Comparison of ENCODE assay signal across 22 mouse cellular contexts in the genomic region with DNA sequence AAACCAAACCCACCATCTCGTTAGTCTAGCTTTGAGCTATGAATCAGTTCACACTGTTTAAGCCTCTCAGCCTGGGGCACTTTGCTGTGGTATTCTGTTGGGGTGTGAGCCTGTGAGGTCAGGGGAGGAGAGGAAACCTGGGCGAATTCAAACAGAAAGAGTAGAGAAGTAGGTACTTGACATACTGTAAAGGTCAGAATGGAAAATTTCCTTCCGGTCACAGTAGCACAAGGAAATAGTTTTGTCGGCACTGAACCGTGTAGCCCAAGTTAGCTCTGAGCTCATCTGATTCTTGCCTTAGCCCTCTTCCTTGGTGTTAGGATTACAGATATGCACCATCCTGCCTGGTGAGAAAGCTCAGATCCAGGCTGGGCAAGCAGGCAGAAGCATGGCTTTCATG. TPM values are rescaled to one million over a fixed set of nuclear protein-coding genes. Genes with fewer than 3 reads are reported as not detected.
DNase-seq lines count a peak whose midpoint lies in the region; ATAC-seq lines count a peak whose summit lies in the region.
"Had no signal": no experiment of that assay in that cellular context is flagged by ENCODE, and none has a peak within 500 bp of the region (broad histone marks: within the 10 kb centered on the region; RNA-seq: fewer than 3 reads in every experiment).

No protein-coding gene starts in this region.

- H3K27me3 ChIP-seq in embryonic facial prominence, embryonic 11.5 days (ENCODE audit: control insufficient read depth, insufficient read depth, low read length) = no peaks in the 10 kb centered on the region
- H3K27me3 ChIP-seq in embryonic facial prominence, embryonic 10.5 days (replicated peaks; ENCODE audit: low read depth, poor library complexity, severe bottlenecking) = no peaks in the 10 kb centered on the region
- H3K27me3 ChIP-seq in kidney, embryonic 16.5 days (ENCODE audit: insufficient read depth, low read length) = no peaks in the 10 kb centered on the region
- H3K27me3 ChIP-seq in limb, embryonic 10.5 days (ENCODE audit: low read depth, poor library complexity, severe bottlenecking) = no peaks in the 10 kb centered on the region
- H3K27me3 ChIP-seq: hindbrain, embryonic 13.5 days; liver, embryonic 15.5 days; megakaryocyte, embryonic 14.5 days; midbrain, embryonic 15.5 days had no signal

- H3K36me3 ChIP-seq in embryonic facial prominence, embryonic 11.5 days (replicated peaks; ENCODE audit: control insufficient read depth, insufficient read depth, low read depth, low read length) = no peaks in the 10 kb centered on the region
- H3K36me3 ChIP-seq in embryonic facial prominence, embryonic 10.5 days (replicated peaks) = no peaks in the 10 kb centered on the region
- no peaks in the 10 kb centered on the region for H3K36me3 ChIP-seq in kidney, embryonic 16.5 days (ENCODE audit: insufficient read depth, low read length)
- H3K36me3 ChIP-seq in limb, embryonic 10.5 days = no peaks in the 10 kb centered on the region
- H3K36me3 ChIP-seq: forebrain, embryonic 10.5 days; hindbrain, embryonic 13.5 days; liver, embryonic 15.5 days; midbrain, embryonic 15.5 days had no signal

- H3K4me1 ChIP-seq in embryonic facial prominence, embryonic 11.5 days (ENCODE audit: control insufficient read depth, insufficient read depth, low read length) = 0 out of 2 replicates have a peak, but pooled peaks cover 2% of the 10 kb centered on the region
- peaks cover 19% of the 10 kb centered on the region for H3K4me1 ChIP-seq in embryonic facial prominence, embryonic 10.5 days
- H3K4me1 ChIP-seq in kidney, embryonic 16.5 days (ENCODE audit: insufficient read depth, low read length) = no peaks in the 10 kb centered on the region
- H3K4me1 ChIP-seq in limb, embryonic 10.5 days = peaks cover 26% of the 10 kb centered on the region
- H3K4me1 ChIP-seq: forebrain, embryonic 10.5 days; liver, embryonic 15.5 days; megakaryocyte, embryonic 14.5 days; midbrain, embryonic 15.5 days had no signal

- no peaks in the 10 kb centered on the region for H3K9me3 ChIP-seq in embryonic facial prominence, embryonic 11.5 days (replicated peaks; ENCODE audit: control insufficient read depth, low read length)
- H3K9me3 ChIP-seq in embryonic facial prominence, embryonic 10.5 days = no peaks in the 10 kb centered on the region
- H3K9me3 ChIP-seq in kidney, embryonic 16.5 days (ENCODE audit: low read length) = no peaks in the 10 kb centered on the region
- no peaks in the 10 kb centered on the region for H3K9me3 ChIP-seq in limb, embryonic 10.5 days (replicated peaks)
- H3K9me3 ChIP-seq: forebrain, embryonic 10.5 days; hindbrain, embryonic 13.5 days; liver, embryonic 15.5 days; megakaryocyte, embryonic 14.5 days; midbrain, embryonic 15.5 days had no signal

- H3K9ac ChIP-seq in embryonic facial prominence, embryonic 11.5 days (replicated peaks; ENCODE audit: low read length) = no peak overlapping the region
- H3K9ac ChIP-seq in kidney, embryonic 16.5 days (replicated peaks; ENCODE audit: low read length) = no peak overlapping the region
- H3K9ac ChIP-seq: hindbrain, embryonic 13.5 days; liver, embryonic 15.5 days; midbrain, embryonic 15.5 days had no signal

- no peak overlapping the region for H3K4me2 ChIP-seq in embryonic facial prominence, embryonic 11.5 days (ENCODE audit: low read depth, low read length)
- H3K4me2 ChIP-seq in kidney, embryonic 16.5 days (replicated peaks; ENCODE audit: low read depth, low read length) = no peak overlapping the region
- H3K4me2 ChIP-seq: hindbrain, embryonic 13.5 days; liver, embryonic 15.5 days; midbrain, embryonic 15.5 days had no signal

- no peak for ATAC-seq in embryonic facial prominence, embryonic 11.5 days (replicated peaks; ENCODE audit: insufficient number of reproducible peaks, low FRiP score, low TSS enrichment, low read depth)
- no peak for ATAC-seq in kidney, embryonic 16.5 days (ENCODE audit: low FRiP score, low TSS enrichment)
- ATAC-seq: activated CD4-positive, CD25-positive, alpha-beta regulatory T cell, adult 4 months; intestine, postnatal 0 days; midbrain, embryonic 15.5 days had no signal

- H3K27ac ChIP-seq in embryonic facial prominence, embryonic 11.5 days (replicated peaks; ENCODE audit: low read depth, low read length) = no peak overlapping the region
- H3K27ac ChIP-seq in embryonic facial prominence, embryonic 10.5 days (replicated peaks) = no peak overlapping the region
- no peak overlapping the region for H3K27ac ChIP-seq in kidney, embryonic 16.5 days (ENCODE audit: low read length)
- H3K27ac ChIP-seq in limb, embryonic 10.5 days = peak overlapping the region; percentile 62; the same call in 1 of the 2 replicates
- H3K27ac ChIP-seq: forebrain, embryonic 10.5 days; hindbrain, embryonic 13.5 days; layer of hippocampus, adult 2 months; left cerebral cortex, adult 2 months; liver, embryonic 15.5 days; midbrain, embryonic 15.5 days; stomach, postnatal 0 days had no signal

- no peak overlapping the region for H3K4me3 ChIP-seq in embryonic facial prominence, embryonic 11.5 days (ENCODE audit: low read depth, low read length)
- no peak overlapping the region for H3K4me3 ChIP-seq in embryonic facial prominence, embryonic 10.5 days
- no peak overlapping the region for H3K4me3 ChIP-seq in kidney, embryonic 16.5 days (ENCODE audit: low read length)
- no peak overlapping the region for H3K4me3 ChIP-seq in limb, embryonic 10.5 days
- H3K4me3 ChIP-seq: forebrain, embryonic 10.5 days; hindbrain, embryonic 13.5 days; layer of hippocampus, adult 2 months; left cerebral cortex, adult 2 months; liver, embryonic 15.5 days; megakaryocyte, embryonic 14.5 days; midbrain, embryonic 15.5 days had no signal

- peak; percentile 8 for DNase-seq in embryonic facial prominence, embryonic 11.5 days (ENCODE audit: low spot score)
- DNase-seq in embryonic facial prominence, embryonic 10.5 days (ENCODE audit: low spot score) = no peak
- DNase-seq in kidney, postnatal 14 days = peak; percentile 21
- peak; percentile 29 for DNase-seq in limb, embryonic 10.5 days (ENCODE audit: low spot score)
- peak; percentile 26 to 51 for DNase-seq in natural killer cell, adult 2 months (ENCODE audit: low spot score in 2 of 2)
- no peak for DNase-seq in cerebellum, adult 9-11 months
- no peak for DNase-seq in right cerebral cortex, adult 2 months (ENCODE audit: low spot score in 2 of 2)
- DNase-seq: adrenal gland, postnatal 25 days; cerebellum, adult 18-20 months; heart, postnatal 14 days; thymus, postnatal 14 days had no signal

- 60% methylated on average over 5 of the region's 5 CpGs for WGBS in embryonic facial prominence, embryonic 11.5 days
- WGBS in embryonic facial prominence, embryonic 10.5 days = 66% methylated on average over 5 of the region's 5 CpGs
- 55% methylated on average over 5 of the region's 5 CpGs for WGBS in kidney, embryonic 16.5 days
- WGBS in limb, embryonic 10.5 days = 79% methylated on average over 5 of the region's 5 CpGs

RNA-seq across cellular contexts. Expression of a gene that starts 4.4 kb away (rescaled TPM):
- 0.06 and 0.21 TPM in 2 replicates for polyA plus RNA-seq in embryonic facial prominence, embryonic 11.5 days (2014; fragmentation: Nextera tagmentation; extraction: Ambion mirVana)
- polyA plus RNA-seq in embryonic facial prominence, embryonic 10.5 days (2016; fragmentation: Nextera tagmentation; extraction: Ambion mirVana) = 0.10 TPM in 1 of 2 replicates, not detected in the other
- polyA plus RNA-seq in kidney, embryonic 16.5 days (2015; fragmentation: Nextera tagmentation; extraction: Ambion mirVana) = 1.7 and 2.5 TPM in 2 replicates
- polyA plus RNA-seq in limb, embryonic 10.5 days (2016; fragmentation: Nextera tagmentation; extraction: Ambion mirVana) = 0.09 and 0.24 TPM in 2 replicates
- polyA plus RNA-seq: forebrain, embryonic 10.5 days; midbrain, embryonic 15.5 days had no signal

Comparison
In these comparisons a context has a peak if more than half of its experiments do, and no peak if none do; other contexts are left out.
1. DNase-seq: peak in embryonic facial prominence, embryonic 11.5 days (single experiment), kidney, postnatal 14 days (single experiment), limb, embryonic 10.5 days (single experiment) and natural killer cell, adult 2 months (2 of 2); none in embryonic facial prominence, embryonic 10.5 days (single experiment), cerebellum, adult 9-11 months (single experiment) and right cerebral cortex, adult 2 months (0 of 2).